Mouse (Mus musculus): ENCODE data around the gene Gm21761.
"Not testable (repeated sequence)": the region's sequence is repeated elsewhere in the genome, so short reads cannot be mapped to it uniquely, and the experiment has no call there.

Gm21761 gene

DNA sequence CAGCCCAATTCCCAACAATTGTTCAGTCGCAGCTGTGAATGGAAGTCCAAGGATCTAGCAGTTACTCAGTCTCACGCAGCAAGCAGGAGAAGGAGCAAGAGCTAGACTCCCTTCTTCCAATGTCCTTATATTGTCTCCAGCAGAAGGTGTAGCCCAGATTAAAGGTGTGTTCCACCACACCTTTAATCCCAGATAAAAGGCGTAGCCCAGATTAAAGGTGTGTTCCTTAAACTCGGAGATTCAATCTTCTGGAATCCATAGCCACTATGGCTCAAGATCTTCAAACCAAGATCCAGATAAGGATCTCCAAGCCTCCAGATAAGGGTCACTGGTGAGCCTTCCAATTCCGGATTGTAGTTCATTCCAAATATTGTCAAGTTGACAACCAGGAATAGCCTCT, at the start of gene Gm21761:
Gene Gm21761 (minus strand): TSS at position 101 of the 400 bp plus-strand sequence.
- CTCF ChIA-PET, result not testable (repeated sequence)

DNA sequence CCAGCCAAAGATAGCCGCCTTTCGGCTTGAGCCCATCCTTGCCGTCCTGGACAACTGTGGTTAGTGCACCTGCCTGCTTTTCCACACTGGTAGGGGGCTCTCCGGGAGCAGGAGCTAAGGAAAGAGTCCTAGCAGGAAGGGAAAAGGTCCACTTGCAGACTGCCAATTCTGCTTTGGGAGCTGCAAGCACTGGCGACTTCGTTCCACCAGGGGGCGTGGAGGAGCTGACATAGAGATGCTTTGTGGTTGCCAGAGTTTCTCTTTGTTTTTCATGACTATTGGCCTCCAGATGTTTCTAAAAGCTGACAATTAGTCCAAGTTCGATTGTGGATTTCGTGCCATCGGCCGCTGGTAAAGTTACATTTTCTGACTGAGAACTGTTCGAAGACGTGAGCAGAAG, 40.1 kb upstream of the Gm21761 start:
- CTCF ChIA-PET, result not testable (repeated sequence)

DNA sequence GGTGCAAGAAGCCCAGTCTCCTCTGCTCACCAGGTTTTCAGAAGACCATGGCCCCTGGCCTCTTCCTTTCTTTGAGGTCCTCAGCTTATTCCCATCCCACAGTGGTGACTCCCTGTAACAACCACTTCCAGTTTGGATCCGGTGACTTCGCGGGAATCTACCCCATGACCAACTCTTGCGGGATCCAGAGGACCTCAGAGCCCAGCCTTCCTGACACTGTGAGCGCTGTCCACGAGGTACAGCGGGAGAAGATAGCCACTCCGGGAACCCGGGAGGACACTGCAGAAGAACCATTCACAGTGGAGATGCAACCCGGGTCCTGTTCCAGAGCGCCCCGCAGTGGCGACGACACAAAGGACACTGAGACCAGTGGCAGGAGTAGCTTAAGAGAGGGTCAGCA, 39.1 kb upstream of the Gm21761 start:
- CTCF ChIA-PET, result not testable (repeated sequence)

GRCm38 (mm10) chr13:119965968-119966367, 36.9 kb upstream of the Gm21761 start:
- CTCF ChIA-PET, result not testable (repeated sequence)

DNA sequence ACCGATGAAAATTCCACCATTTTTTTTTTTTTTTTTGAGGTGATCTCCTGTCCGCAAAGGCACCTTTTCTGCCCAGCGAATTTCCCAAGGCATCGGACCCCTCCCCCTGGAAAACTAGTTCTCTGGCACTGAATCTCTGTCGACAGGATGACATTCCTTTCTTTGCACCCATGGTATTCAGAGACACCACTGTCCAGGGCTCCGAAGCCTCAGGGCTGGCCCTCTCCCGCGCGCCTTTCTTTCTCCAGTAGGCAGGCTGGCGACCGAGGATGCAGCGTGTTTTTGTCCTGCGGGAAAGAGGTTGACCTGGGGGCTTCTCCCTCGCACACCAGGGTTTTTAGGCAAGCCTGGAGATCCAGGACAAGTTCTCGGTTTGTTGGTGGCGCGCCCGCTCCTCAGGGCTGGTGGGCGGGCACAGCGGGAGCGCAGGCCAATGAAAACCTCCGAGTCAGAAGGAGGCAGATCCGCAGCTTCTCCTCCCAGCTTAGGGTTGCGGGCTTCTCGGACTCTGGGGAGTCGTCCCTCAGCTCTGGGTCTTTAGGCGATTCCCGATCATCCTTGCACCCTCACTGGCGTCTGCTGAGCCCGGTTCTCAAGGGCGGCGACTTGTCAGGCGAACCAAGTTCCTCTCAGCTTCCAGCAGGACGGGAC, 36.4 kb upstream of the Gm21761 start:
- CTCF ChIA-PET, result not testable (repeated sequence)

DNA sequence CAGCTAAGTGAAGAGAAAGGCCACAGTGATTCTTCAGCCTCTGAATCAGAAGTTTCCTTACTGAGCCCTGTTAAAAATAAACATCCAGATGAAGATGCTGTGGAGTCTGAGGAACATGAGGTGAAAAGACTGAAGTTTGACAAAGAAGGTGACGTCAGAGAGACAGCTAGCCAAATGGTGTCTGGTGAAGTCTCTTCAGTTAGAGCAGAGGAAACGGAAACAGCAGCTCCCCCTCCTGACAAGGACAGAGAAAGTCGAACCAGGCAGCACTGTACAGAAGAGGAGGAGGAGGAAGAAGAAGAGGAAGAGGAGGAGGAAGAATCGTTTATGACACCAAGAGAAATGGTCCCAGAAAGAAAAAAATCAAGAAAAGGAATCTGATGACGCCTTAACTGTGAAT, 33.8 kb upstream of the Gm21761 start:
- CTCF ChIA-PET, result not testable (repeated sequence)

DNA sequence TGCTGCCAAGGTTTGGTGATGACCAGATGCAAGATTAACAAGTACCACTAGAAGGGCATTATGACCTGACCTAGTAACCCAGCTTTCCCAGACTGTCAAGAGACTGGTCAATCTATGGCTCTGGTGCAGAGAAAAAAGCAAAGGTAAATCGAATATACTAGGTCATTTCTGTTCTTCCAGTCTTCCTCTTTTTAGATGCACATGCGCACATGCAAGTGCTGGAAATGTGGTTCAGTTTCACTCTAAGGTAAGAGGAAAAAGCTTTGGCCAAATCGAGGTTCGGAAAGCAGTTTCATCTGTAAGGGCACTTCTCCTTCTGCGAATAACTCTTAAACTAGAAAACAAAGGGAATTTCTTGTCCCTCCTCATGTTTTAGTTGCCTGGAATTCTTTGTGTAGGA, 26.5 kb upstream of the Gm21761 start:
- CTCF ChIA-PET, result not testable (repeated sequence)

- CTCF ChIA-PET, result not testable (repeated sequence)
Observed at GRCm38 (mm10) chr13:119955089-119955488, 26.0 kb upstream of the Gm21761 start.

- CTCF ChIA-PET, result not testable (repeated sequence)
Observed at GRCm38 (mm10) chr13:119950706-119951105, 21.6 kb upstream of the Gm21761 start, which contains the start of gene B020031M17Rik. Gene B020031M17Rik (minus strand): TSS chr13:119950806.

- CTCF ChIA-PET, result not testable (repeated sequence)
Observed at GRCm38 (mm10) chr13:119924597-119925340, 4.3 kb downstream of the Gm21761 start.

- CTCF ChIA-PET, result not testable (repeated sequence)
Observed at GRCm38 (mm10) chr13:119916966-119917722, 11.9 kb downstream of the Gm21761 start.

GRCm38 (mm10) chr13:119916449-119916848, 12.6 kb downstream of the Gm21761 start:
- CTCF ChIA-PET, result not testable (repeated sequence)

DNA sequence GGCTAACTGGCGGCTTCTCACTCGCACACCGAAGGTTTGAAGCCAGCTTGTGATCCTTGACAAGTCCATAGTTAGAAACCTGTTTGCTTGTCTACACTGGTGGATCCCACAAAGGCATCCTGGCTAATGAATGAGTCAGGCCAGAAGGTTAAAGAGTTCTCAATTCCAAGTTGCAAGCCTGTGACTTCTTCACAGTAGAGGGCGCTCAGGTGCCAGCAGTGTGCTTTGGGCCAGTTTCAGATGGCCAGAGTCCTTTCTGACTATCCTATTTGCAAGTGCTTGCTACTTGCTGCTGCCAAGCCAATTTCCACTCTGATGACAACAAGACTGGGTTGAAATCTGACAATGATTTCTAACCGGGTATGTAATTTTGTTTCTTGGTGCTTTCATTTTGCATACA, 30.5 kb downstream of the Gm21761 start:
- CTCF ChIA-PET, result not testable (repeated sequence)

- CTCF ChIA-PET, result not testable (repeated sequence)
Observed at GRCm38 (mm10) chr13:119894685-119895084, 34.4 kb downstream of the Gm21761 start, which contains the start of gene Tcstv1. Gene Tcstv1 (minus strand): TSS chr13:119894785.

DNA sequence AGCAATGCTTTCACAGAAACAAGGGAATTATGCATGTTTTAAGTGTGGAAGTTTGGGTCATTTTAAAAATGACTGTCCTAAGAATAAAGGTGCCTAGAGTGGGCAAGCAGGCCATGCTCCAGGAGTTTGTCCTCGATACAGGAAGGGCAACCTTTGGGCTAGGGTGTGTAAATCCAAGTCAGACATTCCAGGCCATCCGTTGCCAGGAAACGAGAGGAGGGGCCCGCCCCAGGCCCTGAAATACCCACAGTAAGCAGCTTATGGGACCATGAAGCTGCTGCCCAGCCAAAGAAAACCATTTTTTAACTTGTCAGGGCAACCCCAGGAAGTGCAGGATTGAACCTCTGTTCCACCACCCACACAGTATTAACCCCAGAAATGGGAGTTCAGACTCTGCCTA, 42.2 kb downstream of the Gm21761 start:
- CTCF ChIA-PET, result not testable (repeated sequence)

GRCm38 (mm10) chr13:119864395-119864999, 64.6 kb downstream of the Gm21761 start:
- CTCF ChIA-PET, result not testable (repeated sequence)

GRCm38 (mm10) chr13:119862399-119862798, 66.7 kb downstream of the Gm21761 start:
- CTCF ChIA-PET, result not testable (repeated sequence)

Measured in spleen, embryonic (tissue).